Mouse (Mus musculus) lung, adult 2 months (tissue): ENCODE measurements at regions not wholly inside any gene's neighbourhood (a gene's known extent, or its start where the extent isn't known, plus 50 kb on each side); places are given as distances from the start of the nearest gene placed in this dataset.

Experiments
- CTCF ChIP-seq: fragments of 200-500 bp; IDR thresholded peaks from 2 replicates; pipeline ENCODE4 v1.5.1; 2011; ENCODE audit warnings: mild to moderate bottlenecking, low read length, control low read depth; ENCODE audit not compliant: insufficient read depth
- POLR2A ChIP-seq: fragments of 200-500 bp; IDR thresholded peaks from 2 replicates; pipeline ENCODE4 v1.6.1; 2011; ENCODE audit warnings: low read depth, mild to moderate bottlenecking, control low read depth, low read length, borderline replicate concordance; ENCODE audit errors: extremely low read depth

- TF ChIP-seq POLR2A (no peak), CTCF (no peak)
Measured at GRCm38 (mm10) chr5:119553469-119553868, 117.0 kb upstream of the Tbx3 start.
